ENCODE assay signal across 8 mouse cellular contexts in the genomic region with DNA sequence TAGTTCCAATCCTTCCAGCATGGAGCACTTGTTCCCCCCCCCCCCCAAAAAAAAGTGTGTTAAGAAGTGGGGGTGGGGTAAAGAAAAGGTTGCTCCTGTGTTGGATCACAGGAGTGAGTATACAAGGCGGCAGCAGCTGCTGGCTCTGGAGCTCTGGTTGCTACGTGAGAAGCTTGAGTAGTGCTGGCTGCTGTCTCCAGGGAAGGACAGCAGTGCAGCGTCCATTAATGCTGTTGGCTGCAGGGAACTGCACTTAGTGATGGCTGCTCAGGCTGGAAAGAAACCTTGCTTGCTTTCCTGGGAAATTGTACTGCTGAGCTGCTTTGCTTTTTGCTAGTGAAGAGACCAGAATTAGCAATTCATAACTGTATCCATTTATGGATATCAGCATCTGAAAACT. TPM values are rescaled to one million over a fixed set of nuclear protein-coding genes. Genes with fewer than 3 reads are reported as not detected.
DNase-seq lines count a peak whose midpoint lies in the region; ATAC-seq and TF ChIP-seq lines count a peak whose summit lies in the region.

No protein-coding gene starts in this region.

- peak; percentile 18 for DNase-seq in ovary, postnatal 36 days (ENCODE audit: low spot score)
- no peak for DNase-seq in ovary, postnatal 14 days (ENCODE audit: low spot score)
- peak; percentile 78 for DNase-seq in embryo, embryonic 10.5 days (ENCODE audit: low spot score)
- peak; percentile 38 for DNase-seq in heart, adult 8-10 months (ENCODE audit: low spot score)
- peak; percentile 81 for DNase-seq in kidney, postnatal 0 days (ENCODE audit: low spot score)
- DNase-seq in lung, postnatal 0 days (ENCODE audit: low spot score) = peak; percentile 56
- peak; percentile 70 for DNase-seq in skeletal muscle tissue, adult 2 months (ENCODE audit: low read depth, low spot score)
- no peak for DNase-seq in T-cell, adult 2 months (ENCODE audit: low spot score)

- ATAC-seq in kidney, postnatal 0 days (replicated peaks; ENCODE audit: low FRiP score, low read depth) = no peak
- no peak for ATAC-seq in lung, postnatal 0 days

- peak overlapping the region; percentile 78 for H3K4me3 ChIP-seq in kidney, postnatal 0 days (replicated peaks; ENCODE audit: low read depth, low read length)
- H3K4me3 ChIP-seq in lung, postnatal 0 days (ENCODE audit: low read depth, low read length) = peak overlapping the region; percentile 10

- peaks cover 17% of the 10 kb centered on the region for H3K4me1 ChIP-seq in kidney, postnatal 0 days (replicated peaks; ENCODE audit: insufficient read depth, low read length)
- H3K4me1 ChIP-seq in lung, postnatal 0 days (ENCODE audit: insufficient read depth, low read depth, low read length) = peaks cover 6% of the 10 kb centered on the region; the same call in 1 of the 2 replicates

- 1% methylated on average over 3 of the region's 3 CpGs for WGBS in kidney, postnatal 0 days
- whole genome bisulfite sequencing in lung, postnatal 0 days = 0% methylated on average over 3 of the region's 3 CpGs

- H3K27me3 ChIP-seq in kidney, postnatal 0 days (ENCODE audit: insufficient read depth, low read length) = no peaks in the 10 kb centered on the region
- no peaks in the 10 kb centered on the region for H3K27me3 ChIP-seq in lung, postnatal 0 days (replicated peaks; ENCODE audit: insufficient read depth, low read length)

- no peak for TF ChIP-seq CTCF in kidney, postnatal 0 days (IDR thresholded peaks at IDR 0.05; ENCODE audit: low read depth)
- no peak for TF ChIP-seq CTCF in lung, postnatal 0 days (IDR thresholded peaks at IDR 0.05)

- TF ChIP-seq EP300 in lung, postnatal 0 days (IDR thresholded peaks at IDR 0.05) = no peak

- peak overlapping the region; percentile 43; the same call in 1 of the 2 replicates for H3K27ac ChIP-seq in kidney, postnatal 0 days
- peak overlapping the region; percentile 59 for H3K27ac ChIP-seq in lung, postnatal 0 days (ENCODE audit: low read length)

- H3K36me3 ChIP-seq in kidney, postnatal 0 days (ENCODE audit: insufficient read depth, low read length) = no peaks in the 10 kb centered on the region
- H3K36me3 ChIP-seq in lung, postnatal 0 days (ENCODE audit: insufficient read depth, low read length) = no peaks in the 10 kb centered on the region

- peak overlapping the region; percentile 50; the same call in 1 of the 2 replicates for H3K9ac ChIP-seq in kidney, postnatal 0 days (ENCODE audit: low read depth, low read length)
- H3K9ac ChIP-seq in lung, postnatal 0 days (replicated peaks; ENCODE audit: low read depth) = peak overlapping the region; percentile 23; the same call in 1 of the 2 replicates

- peak overlapping the region; percentile 79 for H3K4me2 ChIP-seq in kidney, postnatal 0 days (ENCODE audit: low read length)
- H3K4me2 ChIP-seq in lung, postnatal 0 days (replicated peaks; ENCODE audit: low read depth, low read length) = peak overlapping the region; percentile 88

- no peaks in the 10 kb centered on the region for H3K9me3 ChIP-seq in kidney, postnatal 0 days (replicated peaks; ENCODE audit: low read length)
- no peaks in the 10 kb centered on the region for H3K9me3 ChIP-seq in lung, postnatal 0 days (ENCODE audit: low read length)

RNA-seq across cellular contexts. Expression of a gene that starts 2.3 kb away (rescaled TPM):
- 10 to 100 TPM; 31.2 to 34.4 (median 33.0) TPM for total RNA-seq in heart, adult 8-10 months (2022)
- polyA plus RNA-seq in kidney, postnatal 0 days (2015; fragmentation: Nextera tagmentation; extraction: Ambion mirVana) = 46.4 and 50.3 TPM in 2 replicates
- polyA plus RNA-seq in lung, postnatal 0 days (2015; fragmentation: Nextera tagmentation; extraction: Ambion mirVana) = 44.2 and 44.9 TPM in 2 replicates

RNA-seq across cellular contexts. Expression of a gene that starts 33.5 kb away (rescaled TPM):
- total RNA-seq in heart, adult 8-10 months (2022) = 10 to 100 TPM; 20.1 to 24.8 (median 23.4) TPM
- polyA plus RNA-seq in kidney, postnatal 0 days (2015; fragmentation: Nextera tagmentation; extraction: Ambion mirVana) = 41.5 and 42.1 TPM in 2 replicates
- polyA plus RNA-seq in lung, postnatal 0 days (2015; fragmentation: Nextera tagmentation; extraction: Ambion mirVana) = 24.0 and 25.3 TPM in 2 replicates

Comparison
In these comparisons a context has a peak if more than half of its experiments do, and no peak if none do; other contexts are left out.
1. DNase-seq: peak in ovary, postnatal 36 days (single experiment), embryo, embryonic 10.5 days (single experiment), heart, adult 8-10 months (single experiment), kidney, postnatal 0 days (single experiment), lung, postnatal 0 days (single experiment) and skeletal muscle tissue, adult 2 months (single experiment); none in ovary, postnatal 14 days (single experiment) and T-cell, adult 2 months (single experiment).